Mouse (Mus musculus): ENCODE results near the gene Sall2.
A peak's percentile ranks its signal among the peaks of the same experiment; 100 is the strongest.

The Sall2 gene

DNA sequence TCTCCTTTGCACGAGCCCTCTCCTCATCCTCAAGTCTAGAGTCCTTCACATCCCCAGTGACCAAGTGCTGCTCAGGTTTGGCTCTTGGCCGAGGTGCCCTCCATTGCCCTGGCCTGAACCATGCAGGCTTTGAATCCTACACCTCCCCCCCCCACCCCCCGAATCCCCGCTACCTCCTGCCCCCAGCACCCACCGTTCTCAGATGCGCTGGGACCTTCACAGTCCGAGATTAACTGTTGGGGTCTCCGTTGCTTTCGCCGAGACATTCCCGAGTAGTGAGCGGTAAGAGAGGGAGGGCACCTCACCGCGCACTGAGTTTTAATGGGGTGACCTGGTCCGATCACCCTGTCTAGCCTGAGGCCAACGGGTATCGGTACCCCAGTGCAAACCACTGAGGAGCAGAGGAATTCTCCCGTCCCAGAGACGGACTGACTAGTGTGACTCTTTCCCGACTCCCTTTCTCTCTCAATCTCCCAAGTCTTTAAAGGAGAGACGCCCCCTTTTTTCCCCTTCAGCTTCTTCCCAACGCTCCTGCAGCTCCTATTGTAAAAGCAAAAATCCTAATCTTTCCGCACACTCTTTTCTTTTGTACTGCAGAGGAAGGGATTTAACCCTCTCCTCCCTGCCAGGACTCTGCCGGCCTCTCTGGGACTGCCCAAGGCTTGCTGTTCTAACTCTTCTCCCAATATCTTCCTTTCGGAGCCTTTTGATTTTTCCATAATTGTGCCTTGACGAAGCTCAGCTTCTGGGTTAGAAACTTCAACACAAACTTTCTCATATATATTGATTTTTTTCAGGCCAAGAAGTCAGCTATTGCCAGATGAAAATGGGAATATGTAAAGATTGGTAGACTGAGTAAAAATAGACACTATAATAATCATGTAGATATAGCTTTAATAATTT is at the start of gene Sall2:
Gene Sall2, minus strand, starts transcription at position 853 of the 903 bp plus-strand sequence.
- DNase-seq (ENCODE audit: low read depth, low spot score), result no peak

DNA sequence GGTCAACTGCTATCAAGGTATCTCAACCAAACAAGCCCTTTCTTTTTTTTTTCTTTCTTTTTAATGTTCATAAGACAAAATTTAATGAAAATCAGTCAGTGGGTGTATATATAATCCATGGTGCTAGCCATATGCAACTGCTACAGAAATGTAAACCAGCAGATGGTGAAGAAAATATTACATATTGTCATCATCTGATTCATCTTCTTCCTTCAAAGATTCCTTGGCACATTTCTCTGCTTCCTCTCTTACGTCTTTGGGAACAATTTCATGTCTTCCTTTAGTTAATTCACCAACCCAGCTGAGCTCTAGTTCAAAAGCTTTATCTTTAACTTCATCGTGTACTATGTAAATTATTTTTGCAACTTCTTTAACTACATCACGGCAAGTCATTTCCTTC is 40.2 kb upstream of the Sall2 start:
- no peak for DNase-seq (ENCODE audit: low read depth, low spot score)

DNA sequence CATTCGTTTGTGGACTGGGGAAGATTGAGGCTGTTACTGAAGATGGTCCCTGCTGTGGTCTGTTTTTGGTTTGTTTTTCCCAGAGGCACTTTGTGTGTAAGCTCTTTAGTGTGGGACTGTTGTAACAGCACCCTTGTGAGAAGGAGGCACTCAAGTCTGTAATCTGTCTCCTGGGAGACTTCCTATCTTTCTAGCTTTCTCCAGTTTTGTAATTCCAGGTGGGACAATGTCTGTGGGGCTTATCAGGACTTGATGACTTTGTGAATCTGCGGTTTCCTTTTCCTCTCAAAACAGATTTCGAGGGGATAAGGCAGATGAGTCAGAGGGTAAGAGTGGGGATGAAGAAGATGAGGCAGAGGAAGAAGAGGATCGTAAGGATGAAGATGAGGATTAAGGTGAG is 27.7 kb upstream of the Sall2 start, which contains the start of gene Olfr1513:
Gene Olfr1513, minus strand, starts transcription at position 101 of the 400 bp plus-strand sequence.
- DNase-seq (ENCODE audit: low read depth, low spot score), result no peak

DNA sequence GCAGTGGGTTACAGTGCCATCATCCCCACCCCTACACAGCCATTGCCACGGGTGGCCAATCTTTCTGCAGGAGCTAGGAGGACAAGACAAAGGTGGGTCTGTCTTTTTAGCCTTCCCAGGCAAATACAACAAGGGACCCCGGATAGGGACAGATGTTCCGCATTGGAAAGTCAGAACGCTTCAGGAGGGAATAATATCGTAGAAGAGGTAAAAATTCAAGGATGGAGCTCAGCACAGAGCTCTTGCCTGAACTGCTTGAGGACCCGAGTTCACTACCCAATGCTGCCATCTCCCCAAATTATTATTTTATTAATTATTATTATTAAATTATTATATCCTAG is 10.9 kb upstream of the Sall2 start:
- DNase-seq (ENCODE audit: low read depth, low spot score), result no peak

DNA sequence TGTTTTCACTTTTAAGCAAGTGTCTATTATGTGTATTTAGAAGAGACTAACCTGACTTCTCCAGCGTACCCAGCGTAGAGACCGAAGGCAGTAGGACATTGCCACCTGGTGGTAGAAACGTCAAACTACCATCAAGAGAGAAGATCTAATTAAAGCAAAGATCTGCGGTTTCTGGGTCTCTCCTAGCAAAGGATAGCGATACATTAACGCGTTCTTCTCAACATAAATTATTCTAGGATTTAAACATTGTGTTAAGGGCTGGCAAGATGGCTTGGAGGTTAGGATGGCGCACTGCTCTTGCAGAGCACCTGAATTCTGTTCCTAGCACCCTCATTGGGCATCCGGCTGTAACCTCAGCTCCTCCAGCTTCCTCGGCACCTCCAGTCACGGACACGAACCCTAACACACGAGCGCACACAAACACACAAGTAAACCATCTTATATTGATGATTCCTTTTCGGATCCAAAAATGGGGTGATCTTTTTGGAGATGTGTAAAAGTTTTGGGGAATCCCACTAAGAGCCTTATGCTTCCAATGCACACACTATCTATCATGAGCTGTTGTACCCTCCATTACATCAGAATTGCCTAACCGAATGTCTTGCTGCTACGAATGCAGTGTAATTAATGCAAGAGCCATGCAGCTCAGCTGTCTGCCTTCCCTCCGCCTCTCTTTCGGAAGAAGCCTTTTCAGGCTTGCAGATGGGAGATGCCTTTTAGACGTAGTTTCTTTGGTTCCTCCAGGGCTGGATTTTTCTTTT is 10.4 kb upstream of the Sall2 start:
- DNase-seq (ENCODE audit: low read depth, low spot score), result peak; percentile 72

DNA sequence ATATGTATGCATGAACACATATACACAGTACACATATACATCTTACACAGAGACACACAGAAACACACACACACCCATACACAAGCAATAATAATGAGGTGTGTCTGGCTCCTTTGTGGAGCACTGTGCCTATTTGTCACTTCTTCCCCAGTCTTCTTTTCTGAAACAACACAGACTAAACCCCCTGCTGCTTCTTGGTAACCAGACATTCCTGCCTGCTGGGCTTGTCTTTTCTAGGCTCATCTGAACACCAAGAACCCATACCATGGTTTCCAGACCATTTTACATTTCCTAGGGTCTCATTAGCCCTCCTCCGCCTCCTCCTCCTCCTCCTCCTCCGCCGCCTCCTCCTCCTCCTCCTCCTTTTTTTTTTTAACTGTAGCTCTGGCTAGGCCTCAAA is 3.6 kb upstream of the Sall2 start:
- no peak for DNase-seq (ENCODE audit: low read depth, low spot score)

DNA sequence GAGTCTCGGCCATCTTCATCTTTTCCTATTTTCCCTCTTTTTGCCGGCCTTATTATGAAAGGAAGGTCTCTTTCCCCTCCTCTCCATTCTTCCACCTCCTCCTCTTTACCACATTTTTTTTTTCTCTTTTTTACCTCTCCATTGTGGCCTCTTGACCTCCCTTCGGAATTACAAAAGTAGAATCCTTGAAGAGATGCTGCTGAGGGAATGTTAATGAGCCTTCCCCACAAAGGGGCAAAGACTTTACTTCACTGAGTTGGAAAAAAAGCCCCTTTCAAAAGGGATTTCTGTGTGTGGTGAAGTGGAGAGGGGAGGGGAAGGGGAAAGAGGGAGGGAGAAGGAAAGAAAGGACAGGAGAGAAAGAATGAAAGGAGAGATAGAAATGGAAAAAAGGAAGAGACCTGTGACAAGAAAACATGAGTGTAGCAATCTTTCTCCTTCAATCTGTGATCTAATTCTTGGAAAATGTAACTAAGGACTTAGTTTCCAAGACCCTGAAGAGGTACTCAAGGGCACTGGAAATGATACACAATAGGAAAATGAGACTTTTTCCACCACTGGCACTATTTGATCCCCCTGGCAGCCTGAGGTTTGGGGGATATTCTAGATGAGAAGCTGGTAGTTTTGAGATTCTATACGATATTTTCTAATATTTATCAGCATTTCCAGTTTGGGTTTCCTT is 2.6 kb upstream of the Sall2 start:
- DNase-seq (ENCODE audit: low read depth, low spot score), result no peak

DNA sequence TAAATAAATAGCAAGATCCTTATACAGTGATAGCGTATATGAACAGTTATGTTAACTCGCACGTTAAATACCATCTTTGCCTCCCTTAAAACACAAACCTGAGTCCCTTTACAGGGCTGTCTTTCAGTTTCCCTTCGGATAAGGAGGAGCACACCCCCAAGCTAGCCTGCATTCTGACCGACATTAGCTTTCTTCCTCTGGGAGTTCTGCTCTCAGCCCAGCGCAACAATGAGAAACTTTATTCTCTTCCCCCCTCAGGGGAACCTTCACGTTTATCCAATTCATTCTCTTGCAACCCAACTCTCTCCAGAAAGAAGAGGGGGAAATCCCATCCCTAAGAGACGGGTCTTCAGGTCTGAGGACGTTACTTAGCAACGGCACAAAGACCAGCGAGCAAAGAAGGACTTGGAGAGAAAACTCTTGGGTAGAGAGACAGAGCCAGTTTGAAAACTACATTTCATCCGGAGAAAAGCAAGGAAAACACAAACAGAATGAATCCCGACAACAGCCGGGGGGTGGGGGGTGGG is 1.1 kb downstream of the Sall2 start:
- no peak for DNase-seq (ENCODE audit: low read depth, low spot score)

DNA sequence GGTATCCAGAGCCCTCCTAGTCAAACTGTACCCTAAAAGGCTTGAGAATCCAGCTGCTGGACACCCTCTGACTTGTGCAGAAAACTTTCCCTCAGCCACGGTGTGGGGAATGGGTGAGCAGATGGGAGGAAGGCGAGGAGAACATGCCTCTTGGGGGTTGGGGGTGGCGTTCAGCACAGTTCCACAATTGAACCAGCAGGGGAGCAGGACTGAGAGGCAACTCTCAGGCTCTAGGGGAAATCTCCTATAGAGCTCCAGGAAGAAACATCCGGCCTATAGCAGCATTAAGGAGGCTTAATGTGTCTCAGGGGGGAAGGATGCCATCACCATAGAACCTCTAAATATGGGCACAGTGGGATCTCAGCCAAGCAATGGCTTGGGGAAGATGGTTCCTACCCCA is 2.7 kb downstream of the Sall2 start:
- DNase-seq (ENCODE audit: low read depth, low spot score), result no peak

DNA sequence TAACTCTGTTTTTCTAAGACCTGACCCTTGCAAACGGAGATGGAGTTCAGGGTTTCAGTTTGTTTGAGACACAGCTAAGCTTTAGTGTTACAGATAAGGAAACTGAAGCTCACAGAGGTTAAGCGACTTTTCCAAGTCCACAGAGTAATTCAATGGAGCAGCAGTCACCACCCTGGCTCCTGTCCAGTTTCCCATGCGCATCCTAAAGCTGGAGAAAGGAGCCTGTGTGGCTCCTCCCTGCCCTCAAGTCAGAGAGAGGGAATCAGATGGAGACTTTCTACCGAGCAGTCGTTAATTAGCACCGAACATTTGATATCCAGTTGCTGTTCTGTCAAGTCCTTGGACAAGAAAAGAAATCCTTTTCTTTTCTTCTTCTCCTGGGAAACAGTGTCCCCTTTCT is 9.2 kb downstream of the Sall2 start:
- no peak for DNase-seq (ENCODE audit: low read depth, low spot score)

DNA sequence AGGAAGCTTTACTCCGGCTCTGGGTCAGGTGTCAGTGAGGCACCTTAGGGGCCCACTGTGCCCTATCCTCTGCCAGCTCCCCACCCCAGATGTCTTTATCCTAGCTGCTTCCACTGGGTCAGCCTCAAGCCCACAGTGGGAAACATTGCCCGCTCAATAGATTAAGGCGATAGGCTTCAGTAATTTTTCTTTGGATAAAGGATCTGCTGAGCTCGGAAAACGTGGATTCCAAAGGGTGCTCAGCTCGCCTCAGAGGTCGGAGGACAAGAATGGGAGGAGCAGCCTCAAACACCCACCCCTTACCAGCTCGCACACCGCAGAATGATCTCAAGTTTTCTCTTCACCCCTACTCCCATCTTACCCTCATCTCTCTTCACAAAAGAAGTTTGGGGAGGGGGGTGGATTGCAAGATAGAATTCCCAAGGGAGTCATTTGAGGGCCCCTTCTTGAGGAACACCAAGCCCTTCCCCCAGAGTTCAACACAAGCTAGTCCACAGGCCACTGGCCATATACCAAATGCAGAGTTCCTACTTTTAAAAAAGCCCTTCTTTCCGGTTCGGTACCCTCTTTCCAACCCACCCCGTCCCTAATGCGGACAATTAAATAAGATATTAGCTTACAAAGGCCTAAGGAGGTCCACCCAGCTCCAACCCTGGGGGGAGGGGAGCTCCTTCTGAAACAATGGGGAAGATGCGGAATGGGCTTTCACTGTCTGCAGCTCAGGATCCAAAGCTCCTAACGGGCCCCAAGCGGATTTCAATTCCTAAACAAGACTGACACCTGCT is 11.9 kb downstream of the Sall2 start:
- DNase-seq (ENCODE audit: low read depth, low spot score), result no peak

DNA sequence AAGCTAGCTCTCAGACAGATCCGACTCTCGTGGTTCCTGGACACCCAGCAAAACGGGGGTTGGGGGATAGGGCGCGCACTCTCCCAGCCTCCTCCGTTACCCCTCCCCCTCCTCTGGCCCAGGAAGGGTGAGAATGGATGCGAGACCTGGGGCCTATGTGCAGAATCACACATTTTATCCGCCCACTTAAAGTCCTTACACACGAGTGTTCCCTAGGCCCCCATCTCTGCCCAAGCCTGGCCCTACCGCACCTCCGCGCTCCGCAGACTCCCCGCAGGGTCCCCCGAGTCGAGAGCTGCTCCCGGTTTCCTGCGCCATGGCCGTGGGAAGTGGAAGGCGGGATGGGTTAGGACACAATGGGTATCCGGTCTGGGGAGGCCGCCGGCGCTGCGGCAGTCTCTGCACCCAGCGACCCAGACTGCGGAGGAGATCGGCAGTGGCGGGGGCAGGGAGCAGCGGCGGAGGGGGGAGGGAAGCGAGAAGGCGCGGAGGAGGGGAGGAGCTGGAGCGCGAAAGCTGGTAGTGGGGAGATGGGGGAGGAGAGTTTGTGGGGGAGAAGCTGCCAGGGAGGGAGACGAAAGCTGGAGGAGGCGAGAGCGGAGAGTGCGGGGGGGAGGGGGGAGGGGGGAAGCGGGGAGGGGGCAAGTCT is 12.6 kb downstream of the Sall2 start:
- no peak for DNase-seq (ENCODE audit: low read depth, low spot score)

DNA sequence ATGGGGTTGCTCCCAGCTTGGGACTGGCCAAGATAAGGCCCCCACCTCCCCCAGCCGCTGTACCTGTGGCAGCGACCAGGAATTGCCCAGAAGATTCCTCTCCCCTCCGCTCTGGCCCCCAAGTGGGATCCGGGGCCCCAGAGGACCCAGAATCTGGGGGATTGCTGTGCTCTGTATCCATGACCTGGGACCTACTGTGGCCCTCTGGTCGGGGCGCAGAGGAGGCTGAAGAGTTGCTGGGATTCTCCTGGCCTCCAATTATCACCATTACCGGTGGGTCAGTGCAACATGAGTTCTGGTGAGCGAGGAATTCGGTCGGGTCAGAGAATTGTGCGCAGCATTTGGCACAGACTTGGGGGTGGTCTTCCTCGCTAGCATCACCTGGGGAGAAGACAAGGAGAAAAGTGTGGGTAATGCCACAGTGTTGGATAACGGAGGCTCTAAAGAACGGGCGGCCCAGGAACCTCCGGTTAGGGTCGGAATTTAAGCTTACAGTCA is 13.2 kb downstream of the Sall2 start:
- DNase-seq (ENCODE audit: low read depth, low spot score), result no peak

DNA sequence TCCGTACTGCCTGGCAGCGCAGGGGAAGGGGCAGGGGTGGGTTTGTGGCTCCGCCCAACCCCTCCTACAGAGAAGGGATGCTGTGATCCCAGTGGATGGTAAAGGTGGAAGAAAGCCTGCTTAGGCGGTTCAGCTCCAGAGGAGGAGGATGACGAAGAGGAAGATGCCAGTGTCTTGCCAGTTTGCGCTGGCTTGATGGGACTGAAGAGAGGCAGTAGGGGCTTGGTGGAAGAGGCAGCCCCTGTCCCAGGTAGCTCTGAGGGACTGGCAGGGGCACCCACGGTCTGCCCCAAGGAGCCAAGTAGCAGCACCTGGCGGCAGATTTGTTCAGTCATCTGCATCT is 13.8 kb downstream of the Sall2 start:
- DNase-seq (ENCODE audit: low read depth, low spot score), result no peak

DNA sequence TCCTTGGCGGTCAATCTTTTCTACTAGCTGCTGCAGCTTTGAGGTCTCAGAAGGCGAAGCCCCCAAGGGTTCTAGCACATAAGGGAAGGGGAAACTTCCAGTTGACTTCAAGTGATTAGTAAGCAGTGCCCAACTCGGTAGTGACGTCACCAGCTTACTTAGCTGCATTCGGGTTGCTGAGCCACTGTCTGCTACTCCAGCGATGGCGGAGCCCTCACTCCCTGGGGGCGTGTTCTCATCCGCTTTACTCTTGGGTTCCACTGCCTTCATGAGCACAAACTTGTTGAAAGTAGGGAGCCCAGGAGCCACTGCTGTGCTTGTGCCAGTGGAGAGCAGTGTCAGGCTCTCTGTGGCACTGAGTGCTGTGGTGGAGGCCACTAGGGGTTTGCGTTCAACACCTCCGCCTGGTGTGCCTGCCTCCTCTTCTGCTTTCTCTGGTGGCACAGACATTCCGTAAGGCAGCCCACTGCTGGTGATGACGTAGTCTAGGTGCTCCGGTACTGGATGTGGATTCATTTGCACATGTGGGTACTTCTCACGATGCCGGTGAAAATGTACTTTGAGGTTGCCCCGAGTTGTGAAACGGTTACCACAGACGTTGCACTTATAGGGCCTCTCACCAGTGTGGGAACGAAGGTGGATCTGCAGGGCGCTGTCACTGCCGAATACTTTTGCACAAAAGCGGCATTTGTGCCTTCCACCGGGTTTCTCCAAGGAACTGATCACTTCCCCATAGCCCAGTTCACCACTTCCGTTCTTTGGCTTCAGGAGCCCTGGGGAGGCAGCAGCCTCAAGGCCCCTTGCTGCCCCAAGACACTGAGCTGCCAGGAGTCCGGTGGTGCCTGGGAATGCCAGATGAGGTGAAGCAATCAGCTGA is 14.4 kb downstream of the Sall2 start:
- DNase-seq (ENCODE audit: low read depth, low spot score), result no peak

DNA sequence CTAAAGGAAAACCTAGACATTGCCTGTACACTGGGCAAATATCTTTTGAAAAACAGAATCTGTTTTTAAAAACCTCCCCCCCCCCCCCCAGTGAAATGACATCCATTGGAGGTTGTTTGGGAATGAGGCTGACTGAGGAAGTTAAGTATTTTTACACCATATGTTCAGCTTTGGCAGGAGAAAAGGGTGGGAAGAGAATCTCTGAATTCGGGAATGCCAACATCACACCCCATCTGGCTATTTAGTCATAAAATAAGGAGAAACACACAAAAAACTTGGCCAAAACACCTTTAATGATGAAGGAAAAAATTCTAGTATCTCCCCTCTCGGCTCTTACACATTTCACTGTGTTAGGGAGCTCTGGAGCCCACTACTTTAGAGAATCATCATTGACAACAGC is 17.7 kb downstream of the Sall2 start:
- no peak for DNase-seq (ENCODE audit: low read depth, low spot score)

DNA sequence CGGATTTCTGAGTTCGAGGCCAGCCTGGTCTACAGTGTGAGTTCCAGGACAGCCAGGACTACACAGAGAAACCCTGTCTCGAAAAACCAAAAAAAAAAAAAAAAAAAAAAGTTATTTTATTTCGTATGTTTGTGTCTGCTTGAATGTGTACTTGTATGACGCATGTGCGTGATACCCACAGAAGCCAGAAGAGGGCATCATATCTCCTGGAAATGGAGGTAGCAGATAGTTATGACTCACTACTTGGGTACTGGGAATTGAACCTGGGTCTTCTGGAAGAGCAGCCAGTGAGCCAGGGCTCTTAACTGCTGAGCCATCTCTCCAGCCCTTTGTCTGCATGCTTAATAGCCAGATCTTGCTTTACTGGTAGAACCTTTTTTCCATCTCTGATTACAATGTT is 18.2 kb downstream of the Sall2 start:
- peak; percentile 33 for DNase-seq (ENCODE audit: low read depth, low spot score)

DNA sequence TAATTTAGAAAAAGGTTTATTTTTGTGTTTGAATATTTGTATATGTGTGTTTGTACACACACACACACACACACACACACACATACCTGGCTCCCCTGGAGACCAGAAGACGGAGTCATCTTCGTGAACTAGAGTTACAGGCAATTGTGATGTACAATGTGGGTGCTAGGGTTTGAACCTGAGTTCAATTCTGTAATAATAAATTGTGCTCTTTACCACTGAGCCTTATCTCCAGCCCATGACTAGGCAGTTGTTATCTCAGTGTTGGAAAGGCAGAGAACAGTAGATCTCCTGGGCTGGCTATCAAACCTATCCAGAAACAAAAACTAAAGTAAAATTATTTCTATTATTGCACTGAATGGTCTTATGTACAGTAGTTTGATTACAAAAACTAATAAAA is 22.5 kb downstream of the Sall2 start:
- peak; percentile 12 for DNase-seq (ENCODE audit: low read depth, low spot score)

DNA sequence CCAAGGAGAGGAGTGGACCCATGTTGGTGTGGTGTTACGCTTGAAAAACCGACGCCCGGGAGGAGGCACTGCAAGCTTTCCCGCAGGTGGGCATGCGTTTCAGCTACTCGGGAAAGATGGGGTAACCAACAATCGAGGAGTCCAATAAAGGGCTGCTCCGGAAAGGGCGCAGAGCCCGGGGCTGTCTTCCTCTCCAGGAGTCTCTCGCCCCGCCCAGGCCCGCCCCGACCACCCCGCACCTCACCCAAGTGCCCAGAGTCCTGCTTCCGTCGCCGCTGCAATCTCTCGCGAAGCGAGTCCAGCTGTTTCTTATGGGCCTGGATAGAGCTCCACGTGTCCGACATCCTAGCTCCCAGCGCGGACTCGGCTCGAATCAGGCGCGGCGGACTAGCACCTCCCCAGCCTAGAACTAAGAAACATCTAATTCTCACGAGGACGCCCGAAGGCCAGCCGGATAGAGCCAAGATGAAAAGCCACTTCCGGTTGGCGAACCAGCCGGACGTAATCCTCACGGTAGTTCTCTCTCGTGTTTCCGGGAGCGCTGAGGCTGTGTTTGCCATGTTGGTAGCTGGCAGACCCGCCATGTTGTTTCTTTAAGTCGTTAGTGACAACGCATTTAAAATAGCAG is 23.8 kb downstream of the Sall2 start, which contains the start of gene Mettl3:
Gene Mettl3, minus strand, starts transcription at position 485 of the 628 bp plus-strand sequence.
- peak; percentile 97 for DNase-seq (ENCODE audit: low read depth, low spot score)
